Mouse (Mus musculus) liver, embryonic 11.5 days (tissue): Measurements from ENCODE around the gene Zfp710. TPM values are rescaled to one million over a fixed set of nuclear protein-coding genes. Genes with fewer than 3 reads are reported as not detected.
A peak's percentile ranks its signal among the peaks of the same experiment; 100 is the strongest.

Experiments
- ATAC-seq: fragments of 200-750 bp; cut with Nextera tagmentation; replicated peaks from 2 replicates; pipeline ENCODE4 v1.8.0; 2017; ENCODE audit warnings: moderate number of reproducible peaks, mild to moderate bottlenecking, moderate TSS enrichment, moderate library complexity; ENCODE audit not compliant: low FRiP score
- DNase-seq: peaks from one replicate; pipeline ENCODE4 v3.0.0-alpha.2; 2017; ENCODE audit warnings: low spot score
- H3K27ac ChIP-seq: fragments of 300-500 bp; sonication (generic); 2 replicates; pipeline ENCODE4 v1.5.1; 2014; ENCODE audit warnings: mild to moderate bottlenecking, low read depth, low read length, control low read depth
- H3K27me3 ChIP-seq: fragments of 300-500 bp; sonication (generic); replicated peaks from 2 replicates; pipeline ENCODE4 v1.6.1; 2014; ENCODE audit warnings: low read length, mixed read lengths; ENCODE audit not compliant: control insufficient read depth, insufficient read depth
- H3K36me3 ChIP-seq: fragments of 300-500 bp; sonication (generic); 2 replicates; pipeline ENCODE4 v1.6.1; 2014; ENCODE audit warnings: mild to moderate bottlenecking, low read length, moderate library complexity, mixed read lengths; ENCODE audit not compliant: control insufficient read depth, insufficient read depth
- H3K4me1 ChIP-seq: fragments of 300-500 bp; sonication (generic); replicated peaks from 2 replicates; pipeline ENCODE4 v1.6.1; 2014; ENCODE audit warnings: low read length, mixed read lengths; ENCODE audit not compliant: control insufficient read depth, insufficient read depth
- H3K4me2 ChIP-seq: fragments of 300-500 bp; sonication (generic); 2 replicates; pipeline ENCODE4 v1.6.1; 2014; ENCODE audit warnings: mild to moderate bottlenecking, control low read depth, moderate library complexity
- H3K4me3 ChIP-seq: fragments of 300-500 bp; sonication (generic); 2 replicates; pipeline ENCODE4 v1.5.1; 2014; ENCODE audit warnings: low read depth, low read length, control low read depth
- H3K9ac ChIP-seq: fragments of 300-500 bp; sonication (generic); 2 replicates; pipeline ENCODE4 v1.6.1; 2014; ENCODE audit warnings: low read depth, low read length, control low read depth
- H3K9me3 ChIP-seq: fragments of 300-500 bp; sonication (generic); 2 replicates; pipeline ENCODE4 v1.6.1; 2016; ENCODE audit warnings: low read length, inconsistent platforms, mixed read lengths; ENCODE audit not compliant: control insufficient read depth
- WGBS: fragments of 180-500 bp; shearing (Covaris S2); extraction: QIAGEN DNeasy Blood & Tissue Kit; methylation state at CpG from one replicate; pipeline ENCODE4 v1.1.7; 2014; 5-methylcytosine and 5-hydroxymethylcytosine counted together
- polyA plus RNA-seq: library from polyadenylated mRNA; unstranded; fragments of >200 nt; fragmentation: Nextera tagmentation; extraction: Ambion mirVana; gene quantifications from 2 replicates; pipeline ENCODE4 v1.2.1, GENCODE M21; 2014

The Zfp710 gene
- polyA plus RNA-seq, 1 experiment from 2014 or later = 11.8 TPM

- peaks cover 64% of the 10 kb centered on the region for H3K4me1 ChIP-seq
- ATAC-seq = no peak
- no peaks in the 10 kb centered on the region for H3K27me3 ChIP-seq
- H3K27ac ChIP-seq = no peak overlapping the region; the same call in 1 of the 2 replicates
- no peak overlapping the region for H3K4me3 ChIP-seq
- peaks cover 6% of the 10 kb centered on the region for H3K36me3 ChIP-seq
- no peak overlapping the region; the same call in 1 of the 2 replicates for H3K4me2 ChIP-seq
- no peak for DNase-seq
- no peak overlapping the region for H3K9ac ChIP-seq
- no peaks in the 10 kb centered on the region for H3K9me3 ChIP-seq
- 69% methylated on average over 6 of the region's 6 CpGs for WGBS
Measured at GRCm38 (mm10) chr7:80076961-80077716, 52.5 kb downstream of the Zfp710 start.

- Histone ChIP-seq H3K4me3 (no peak overlapping the region), H3K36me3 (peaks cover 11% of the 10 kb centered on the region), H3K9ac (no peak overlapping the region), H3K27ac (no peak overlapping the region), H3K4me2 (no peak overlapping the region), H3K4me1 (peaks cover 64% of the 10 kb centered on the region), H3K9me3 (no peaks in the 10 kb centered on the region), H3K27me3 (no peaks in the 10 kb centered on the region)
- ATAC-seq (no peak), DNase-seq (no peak)
- WGBS = 66% methylated on average over 9 of the region's 9 CpGs
Measured at GRCm38 (mm10) chr7:80077801-80078200, 53.2 kb downstream of the Zfp710 start.

- Histone ChIP-seq H3K9ac (no peak overlapping the region), H3K27ac (peak overlapping the region; percentile 51)
Measured at GRCm38 (mm10) chr7:80078792-80079301, 54.2 kb downstream of the Zfp710 start.

GRCm38 (mm10) chr7:80081586-80082554 lies 57.3 kb downstream of the Zfp710 start:
- no peak for DNase-seq
- WGBS = 92% methylated on average over 42 of the region's 42 CpGs
- ATAC-seq = no peak
- no peaks in the 10 kb centered on the region for H3K27me3 ChIP-seq
- no peak overlapping the region for H3K4me2 ChIP-seq
- peaks cover 14% of the 10 kb centered on the region for H3K36me3 ChIP-seq
- H3K4me3 ChIP-seq = no peak overlapping the region
- H3K9ac ChIP-seq = no peak overlapping the region
- peaks cover 32% of the 10 kb centered on the region for H3K4me1 ChIP-seq
- no peaks in the 10 kb centered on the region for H3K9me3 ChIP-seq
- H3K27ac ChIP-seq = no peak overlapping the region

More at GRCm38 (mm10) chr7:80078792-80079301, 54.2 kb downstream of the Zfp710 start:
- H3K9me3 ChIP-seq = no peaks in the 10 kb centered on the region
- peaks cover 56% of the 10 kb centered on the region for H3K4me1 ChIP-seq
- peak overlapping the region; percentile 32 for H3K4me2 ChIP-seq
- WGBS = 17% methylated on average over 14 of the region's 14 CpGs
- H3K27me3 ChIP-seq = no peaks in the 10 kb centered on the region
- H3K4me3 ChIP-seq = no peak overlapping the region
- ATAC-seq = peak; percentile 16; the same call in 1 of the 2 replicates
- H3K36me3 ChIP-seq = peaks cover 11% of the 10 kb centered on the region
- DNase-seq = peak; percentile 58

- Histone ChIP-seq H3K27ac (no peak overlapping the region), H3K9ac (no peak overlapping the region), H3K4me3 (no peak overlapping the region), H3K4me1 (peaks cover 10% of the 10 kb centered on the region; the same call in 1 of the 2 replicates), H3K36me3 (peaks cover 19% of the 10 kb centered on the region), H3K27me3 (no peaks in the 10 kb centered on the region), H3K4me2 (no peak overlapping the region), H3K9me3 (no peaks in the 10 kb centered on the region)
- ATAC-seq (no peak), DNase-seq (peak; percentile 63)
- 61% methylated on average over 7 of the region's 7 CpGs for WGBS
Measured at GRCm38 (mm10) chr7:80084484-80084931, 59.9 kb downstream of the Zfp710 start.

- no peak overlapping the region for H3K4me2 ChIP-seq
- H3K4me1 ChIP-seq = no peaks in the 10 kb centered on the region
- H3K9me3 ChIP-seq = no peaks in the 10 kb centered on the region
- no peaks in the 10 kb centered on the region for H3K27me3 ChIP-seq
- H3K27ac ChIP-seq = no peak overlapping the region
- 85% methylated on average over 33 of the region's 33 CpGs for WGBS
- DNase-seq (no peak), ATAC-seq (no peak)
- no peak overlapping the region for H3K9ac ChIP-seq
- no peak overlapping the region for H3K4me3 ChIP-seq
- peaks cover 25% of the 10 kb centered on the region for H3K36me3 ChIP-seq
Measured at GRCm38 (mm10) chr7:80085970-80086715, 61.5 kb downstream of the Zfp710 start.

GRCm38 (mm10) chr7:80088191-80088590 lies 63.6 kb downstream of the Zfp710 start:
- H3K4me1 ChIP-seq = no peaks in the 10 kb centered on the region
- H3K27me3 ChIP-seq = no peaks in the 10 kb centered on the region
- no peak for ATAC-seq
- no peak overlapping the region for H3K4me3 ChIP-seq
- no peak overlapping the region for H3K27ac ChIP-seq
- peaks cover 23% of the 10 kb centered on the region for H3K36me3 ChIP-seq
- no peaks in the 10 kb centered on the region for H3K9me3 ChIP-seq
- no peak for DNase-seq
- 73% methylated on average over 9 of the region's 9 CpGs for WGBS
- no peak overlapping the region for H3K4me2 ChIP-seq
- H3K9ac ChIP-seq = no peak overlapping the region
